In the genomic region with DNA sequence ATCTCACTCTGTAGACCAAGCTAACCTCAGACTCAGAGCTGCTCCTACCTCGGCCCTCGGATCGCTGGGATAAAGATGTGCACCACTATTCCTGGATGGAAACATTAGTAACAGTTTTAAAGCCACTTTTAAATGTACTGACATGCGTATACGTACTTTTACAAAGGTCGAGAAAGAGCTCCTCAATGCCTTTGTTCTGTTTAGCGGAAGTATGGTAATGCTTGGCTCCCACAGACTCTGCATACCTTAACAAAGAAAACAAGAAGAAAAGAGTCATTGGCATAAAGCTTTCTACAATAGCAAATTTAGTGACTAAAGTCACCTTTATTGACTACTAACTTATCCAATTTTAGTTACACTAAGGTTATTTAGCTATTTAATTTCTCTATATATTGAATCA, we compare ENCODE assay signal across 27 mouse cellular contexts.
"Had no signal": no experiment of that assay in that cellular context is flagged by ENCODE, and none has a peak within 500 bp of the region (broad histone marks: within the 10 kb centered on the region; RNA-seq: fewer than 3 reads in every experiment).

No protein-coding gene starts in this region.

- H3K4me2 ChIP-seq: heart, embryonic 12.5 days; hindbrain, embryonic 12.5 days; hindbrain, embryonic 14.5 days; limb, embryonic 12.5 days; liver, embryonic 11.5 days; liver, embryonic 13.5 days; liver, embryonic 15.5 days had no signal

- H3K4me1 ChIP-seq: heart, embryonic 10.5 days; heart, embryonic 12.5 days; hindbrain, embryonic 10.5 days; hindbrain, embryonic 12.5 days; limb, embryonic 10.5 days; limb, embryonic 12.5 days; liver, embryonic 15.5 days had no signal

- H3K27ac ChIP-seq: gastrocnemius, adult 2 months; heart, embryonic 10.5 days; hindbrain, embryonic 10.5 days; hindbrain, embryonic 12.5 days; hindbrain, embryonic 14.5 days; layer of hippocampus, adult 2 months; left cerebral cortex, adult 2 months; limb, embryonic 10.5 days; limb, embryonic 12.5 days; liver, embryonic 13.5 days; liver, embryonic 15.5 days had no signal

- H3K9ac ChIP-seq: heart, embryonic 12.5 days; hindbrain, embryonic 12.5 days; hindbrain, embryonic 14.5 days; limb, embryonic 12.5 days; liver, embryonic 13.5 days; liver, embryonic 15.5 days had no signal

- H3K9me3 ChIP-seq: heart, embryonic 10.5 days; heart, embryonic 12.5 days; hindbrain, embryonic 10.5 days; hindbrain, embryonic 12.5 days; limb, embryonic 10.5 days; limb, embryonic 12.5 days; liver, embryonic 13.5 days; liver, embryonic 15.5 days had no signal

- H3K4me3 ChIP-seq: gastrocnemius, adult 2 months; heart, embryonic 10.5 days; heart, embryonic 12.5 days; hindbrain, embryonic 10.5 days; hindbrain, embryonic 12.5 days; layer of hippocampus, adult 2 months; left cerebral cortex, adult 2 months; limb, embryonic 10.5 days; limb, embryonic 12.5 days; liver, embryonic 13.5 days; liver, embryonic 15.5 days had no signal

- H3K27me3 ChIP-seq: heart, embryonic 12.5 days; hindbrain, embryonic 12.5 days; limb, embryonic 12.5 days; liver, embryonic 13.5 days; liver, embryonic 15.5 days had no signal

- DNase-seq: gastrocnemius, adult 2 months; gastrocnemius, postnatal 10 days; gastrocnemius, postnatal 25 days; heart, adult 18-20 months; heart, postnatal 10 days; heart, postnatal 4 days; kidney, adult 18-20 months; kidney, adult 8-10 months; kidney, postnatal 10 days; kidney, postnatal 25 days; kidney, postnatal 4 days; liver; liver, embryonic 13.5 days had no signal

- ATAC-seq: hindbrain, embryonic 16.5 days; inflammation-experienced regulatory T-cells, adult 6 months; intestine, postnatal 0 days had no signal
